Mouse (Mus musculus): Measurements from ENCODE around the gene Bms1. TPM values are rescaled to one million over a fixed set of nuclear protein-coding genes. Genes with fewer than 3 reads are reported as not detected.

Bms1 gene
- polyA plus RNA-seq, 1 experiment, result 3.8 TPM

DNA sequence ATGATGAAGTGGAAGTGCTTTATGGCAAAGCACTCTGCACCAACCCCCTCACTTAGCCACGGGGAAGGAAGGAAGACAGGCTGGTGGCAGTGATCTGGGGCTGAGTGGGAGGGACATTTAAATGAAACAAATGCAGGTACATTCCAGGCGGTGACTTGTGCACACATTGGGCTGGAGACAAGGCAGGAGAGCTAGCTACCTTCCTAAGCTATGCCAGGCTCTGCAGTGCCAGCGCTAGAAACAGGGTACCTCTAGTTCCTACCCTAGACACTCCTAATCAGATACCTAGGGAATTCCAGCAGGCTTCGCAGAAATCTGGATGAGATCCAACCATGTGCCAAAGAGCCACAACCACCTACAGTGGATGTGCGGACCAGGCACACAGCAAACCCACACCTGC, 46.5 kb downstream of the Bms1 start:
- TF ChIP-seq CTCF (IDR thresholded peaks at IDR 0.05; ENCODE audit: extremely low read depth, insufficient read depth, insufficient read length, insufficient replicate concordance), result no peak
- no peak for TF ChIP-seq POLR2A (IDR thresholded peaks at IDR 0.05; ENCODE audit: low read depth, low read length)

DNA sequence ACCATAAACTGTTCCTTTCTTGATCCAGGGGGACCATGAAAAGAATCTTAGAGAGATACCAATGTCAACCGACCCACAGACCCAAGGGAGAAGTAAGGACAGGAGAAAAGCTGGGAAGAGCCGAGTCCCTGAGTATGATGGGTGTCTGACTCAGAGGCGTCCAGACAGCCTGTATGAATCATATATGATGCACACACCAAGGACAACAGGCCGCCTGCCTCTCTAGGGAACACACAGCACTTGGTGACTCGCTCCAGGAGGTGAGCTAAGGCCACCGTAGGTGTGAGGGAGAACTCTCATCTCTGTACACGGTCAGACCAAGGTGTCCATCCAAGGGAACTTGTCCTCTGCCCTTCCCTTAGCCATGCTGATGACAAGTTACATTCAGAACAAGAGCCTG, 51.8 kb downstream of the Bms1 start:
- Histone ChIP-seq H3K4me1 (ENCODE audit: control insufficient read depth, insufficient read depth, insufficient read length) (no peaks in the 10 kb centered on the region), H3K27ac (ENCODE audit: insufficient read depth, low read length) (no peak overlapping the region), H3K27me3 (ENCODE audit: control insufficient read depth, insufficient read depth, low read length) (no peaks in the 10 kb centered on the region), H3K4me3 (ENCODE audit: extremely low read depth, insufficient read depth, insufficient read length) (no peak overlapping the region), H3K36me3 (ENCODE audit: control insufficient read depth, insufficient read depth, low read length) (no peaks in the 10 kb centered on the region)
- TF ChIP-seq CTCF (IDR thresholded peaks at IDR 0.05; ENCODE audit: extremely low read depth, insufficient read depth, insufficient read length, insufficient replicate concordance) (no peak), POLR2A (IDR thresholded peaks at IDR 0.05; ENCODE audit: low read depth, low read length) (no peak)
- 86% methylated on average over 7 of the region's 7 CpGs for WGBS
- DNase-seq (ENCODE audit: low read depth in 1 of 2, low spot score in 2 of 2), result no peak

More for the DNA sequence above, 46.5 kb downstream of the Bms1 start:
- no peak overlapping the region for H3K4me3 ChIP-seq (ENCODE audit: extremely low read depth, insufficient read depth, insufficient read length)
- no peaks in the 10 kb centered on the region for H3K27me3 ChIP-seq (ENCODE audit: control insufficient read depth, insufficient read depth, low read length)
- DNase-seq (ENCODE audit: low read depth in 1 of 2, low spot score in 2 of 2), result no peak
- no peak overlapping the region for H3K27ac ChIP-seq (ENCODE audit: insufficient read depth, low read length)
- 54% methylated on average over 5 of the region's 5 CpGs for WGBS
- H3K36me3 ChIP-seq (ENCODE audit: control insufficient read depth, insufficient read depth, low read length), result no peaks in the 10 kb centered on the region
- no peaks in the 10 kb centered on the region for H3K4me1 ChIP-seq (ENCODE audit: control insufficient read depth, insufficient read depth, insufficient read length)

GRCm38 (mm10) chr6:118366196-118366595, 53.1 kb downstream of the Bms1 start:
- H3K4me3 ChIP-seq (ENCODE audit: extremely low read depth, insufficient read depth, insufficient read length), result no peak overlapping the region
- H3K27me3 ChIP-seq (ENCODE audit: control insufficient read depth, insufficient read depth, low read length), result no peaks in the 10 kb centered on the region
- H3K27ac ChIP-seq (ENCODE audit: insufficient read depth, low read length), result no peak overlapping the region
- 84% methylated on average over 3 of the region's 3 CpGs for WGBS
- H3K4me1 ChIP-seq (ENCODE audit: control insufficient read depth, insufficient read depth, insufficient read length), result no peaks in the 10 kb centered on the region
- H3K36me3 ChIP-seq (ENCODE audit: control insufficient read depth, insufficient read depth, low read length), result no peaks in the 10 kb centered on the region
- DNase-seq (ENCODE audit: low read depth in 1 of 2, low spot score in 2 of 2), result no peak
- TF ChIP-seq POLR2A (IDR thresholded peaks at IDR 0.05; ENCODE audit: low read depth, low read length) (no peak), CTCF (IDR thresholded peaks at IDR 0.05; ENCODE audit: extremely low read depth, insufficient read depth, insufficient read length, insufficient replicate concordance) (no peak)

- Histone ChIP-seq H3K27me3 (ENCODE audit: control insufficient read depth, insufficient read depth, low read length) (no peaks in the 10 kb centered on the region), H3K36me3 (ENCODE audit: control insufficient read depth, insufficient read depth, low read length) (no peaks in the 10 kb centered on the region), H3K4me1 (ENCODE audit: control insufficient read depth, insufficient read depth, insufficient read length) (no peaks in the 10 kb centered on the region), H3K4me3 (ENCODE audit: extremely low read depth, insufficient read depth, insufficient read length) (no peak overlapping the region), H3K27ac (ENCODE audit: insufficient read depth, low read length) (no peak overlapping the region)
- TF ChIP-seq POLR2A (IDR thresholded peaks at IDR 0.05; ENCODE audit: low read depth, low read length), result no peak
- no peak for TF ChIP-seq CTCF (IDR thresholded peaks at IDR 0.05; ENCODE audit: extremely low read depth, insufficient read depth, insufficient read length, insufficient replicate concordance)
- no peak for DNase-seq (ENCODE audit: low read depth in 1 of 2, low spot score in 2 of 2)
Observed at GRCm38 (mm10) chr6:118365781-118366180, 53.5 kb downstream of the Bms1 start.

DNA sequence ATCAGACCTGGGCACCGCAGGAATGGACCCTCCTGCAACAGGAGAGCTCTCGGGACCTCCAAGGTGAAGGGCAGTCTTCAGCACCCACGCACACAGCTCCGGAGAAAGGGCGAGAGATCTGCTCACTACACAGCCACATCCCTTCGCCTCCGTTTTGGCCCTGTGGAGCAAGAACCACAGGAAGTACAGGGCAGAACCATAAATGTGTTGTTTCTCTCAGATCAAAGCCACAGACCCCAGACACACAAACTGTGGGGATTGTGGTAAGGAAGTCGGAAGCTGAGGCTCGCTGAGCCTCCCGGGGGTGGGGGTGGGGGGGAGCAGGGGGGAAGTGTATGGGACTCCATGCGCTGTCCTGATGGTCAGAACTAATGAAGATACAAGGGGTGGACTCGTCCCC, 68.9 kb downstream of the Bms1 start:
- Histone ChIP-seq H3K36me3 (ENCODE audit: control insufficient read depth, insufficient read depth, low read length) (no peaks in the 10 kb centered on the region), H3K4me3 (ENCODE audit: extremely low read depth, insufficient read depth, insufficient read length) (no peak overlapping the region), H3K27me3 (ENCODE audit: control insufficient read depth, insufficient read depth, low read length) (0 out of 2 replicates have a peak, but pooled peaks cover 1% of the 10 kb centered on the region), H3K27ac (ENCODE audit: insufficient read depth, low read length) (no peak overlapping the region), H3K4me1 (ENCODE audit: control insufficient read depth, insufficient read depth, insufficient read length) (no peaks in the 10 kb centered on the region)
- 4% methylated on average over 12 of the region's 12 CpGs for WGBS
- DNase-seq (ENCODE audit: low read depth in 1 of 2, low spot score in 2 of 2), result no peak
- TF ChIP-seq CTCF (IDR thresholded peaks at IDR 0.05; ENCODE audit: extremely low read depth, insufficient read depth, insufficient read length, insufficient replicate concordance) (no peak), POLR2A (IDR thresholded peaks at IDR 0.05; ENCODE audit: low read depth, low read length) (no peak)

DNA sequence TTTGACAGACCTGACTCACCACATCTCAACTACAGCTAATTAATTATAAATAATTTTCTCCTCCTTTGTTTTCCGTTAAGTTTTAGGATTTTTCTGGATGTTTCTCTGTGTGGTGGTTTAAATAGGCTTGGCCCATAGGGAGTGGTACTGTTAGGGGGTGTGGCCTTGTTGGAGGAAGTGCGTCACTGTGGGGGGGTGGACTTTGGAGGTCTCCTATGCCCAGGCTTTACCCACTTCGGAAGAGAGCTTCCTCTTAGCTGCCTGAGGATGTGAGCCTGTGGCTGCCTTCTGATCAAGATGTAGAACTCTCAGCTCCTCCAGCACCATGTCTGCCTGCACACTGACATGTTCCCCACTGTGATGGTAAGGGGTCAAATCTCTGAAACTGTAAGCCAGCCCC, 71.1 kb downstream of the Bms1 start:
- TF ChIP-seq POLR2A (IDR thresholded peaks at IDR 0.05; ENCODE audit: low read depth, low read length) (no peak), CTCF (IDR thresholded peaks at IDR 0.05; ENCODE audit: extremely low read depth, insufficient read depth, insufficient read length, insufficient replicate concordance) (no peak)
- Histone ChIP-seq H3K36me3 (ENCODE audit: control insufficient read depth, insufficient read depth, low read length) (no peaks in the 10 kb centered on the region), H3K4me3 (ENCODE audit: extremely low read depth, insufficient read depth, insufficient read length) (no peak overlapping the region), H3K4me1 (ENCODE audit: control insufficient read depth, insufficient read depth, insufficient read length) (no peaks in the 10 kb centered on the region), H3K27ac (ENCODE audit: insufficient read depth, low read length) (no peak overlapping the region), H3K27me3 (ENCODE audit: control insufficient read depth, insufficient read depth, low read length) (0 out of 2 replicates have a peak, but pooled peaks cover 1% of the 10 kb centered on the region)
- no peak for DNase-seq (ENCODE audit: low read depth in 1 of 2, low spot score in 2 of 2)
- 42% methylated on average over 3 of the region's 3 CpGs for WGBS

DNA sequence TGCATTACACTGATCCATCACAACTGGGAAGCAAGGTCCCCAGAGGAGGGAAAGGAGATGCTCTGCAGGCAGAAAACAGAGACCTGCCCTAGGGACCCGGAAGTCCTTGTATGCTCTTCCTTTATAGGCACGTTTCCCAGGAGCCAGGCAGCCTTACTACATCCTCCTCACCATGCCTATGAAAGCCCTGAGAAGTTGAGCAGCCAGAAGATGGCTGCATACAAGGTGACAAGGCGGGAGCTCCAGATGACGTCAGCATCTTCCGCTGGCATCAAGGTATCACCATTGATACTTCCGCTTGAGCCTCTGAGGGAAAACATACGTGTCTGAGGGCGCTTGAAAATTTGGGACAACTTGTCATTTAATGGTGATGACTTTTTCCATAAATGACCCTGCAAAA, 72.0 kb downstream of the Bms1 start:
- DNase-seq (ENCODE audit: low read depth in 1 of 2, low spot score in 2 of 2), result no peak
- Histone ChIP-seq H3K27ac (ENCODE audit: insufficient read depth, low read length) (no peak overlapping the region), H3K27me3 (ENCODE audit: control insufficient read depth, insufficient read depth, low read length) (0 out of 2 replicates have a peak, but pooled peaks cover 1% of the 10 kb centered on the region), H3K36me3 (ENCODE audit: control insufficient read depth, insufficient read depth, low read length) (no peaks in the 10 kb centered on the region), H3K4me1 (ENCODE audit: control insufficient read depth, insufficient read depth, insufficient read length) (no peaks in the 10 kb centered on the region), H3K4me3 (ENCODE audit: extremely low read depth, insufficient read depth, insufficient read length) (no peak overlapping the region)
- WGBS, result 87% methylated on average over 8 of the region's 8 CpGs
- TF ChIP-seq CTCF (IDR thresholded peaks at IDR 0.05; ENCODE audit: extremely low read depth, insufficient read depth, insufficient read length, insufficient replicate concordance) (no peak), POLR2A (IDR thresholded peaks at IDR 0.05; ENCODE audit: low read depth, low read length) (no peak)

Data from spleen, adult 2 months (tissue).